Mouse (Mus musculus): Measurements from ENCODE around the gene Cby3. TPM values are rescaled to one million over a fixed set of nuclear protein-coding genes. Genes with fewer than 3 reads are reported as not detected.

Cby3 gene
- not detected for polyA plus RNA-seq (2017; shearing (Covaris generic))

DNA sequence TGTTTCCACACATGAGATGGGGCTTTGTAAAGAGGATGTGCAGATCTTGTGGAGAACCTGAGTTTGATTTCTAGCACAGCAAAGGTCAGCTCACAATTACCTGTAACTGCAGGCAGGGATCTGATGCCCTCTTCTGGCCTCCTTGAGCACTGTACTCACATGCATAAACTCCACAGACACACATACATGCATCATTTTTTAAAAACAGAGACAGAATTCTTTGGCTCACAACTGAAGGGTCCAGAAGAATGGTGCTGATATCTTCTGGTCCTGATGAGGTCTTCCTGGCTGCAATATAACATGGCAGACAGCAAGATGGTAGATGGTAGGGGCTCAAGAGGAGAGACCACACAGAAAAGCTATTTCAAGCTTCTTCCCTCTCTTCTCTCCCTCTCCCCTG, at the start of gene Cby3:
TSS of gene Cby3 (plus strand) at position 301 of the 400 bp plus-strand sequence.

DNA sequence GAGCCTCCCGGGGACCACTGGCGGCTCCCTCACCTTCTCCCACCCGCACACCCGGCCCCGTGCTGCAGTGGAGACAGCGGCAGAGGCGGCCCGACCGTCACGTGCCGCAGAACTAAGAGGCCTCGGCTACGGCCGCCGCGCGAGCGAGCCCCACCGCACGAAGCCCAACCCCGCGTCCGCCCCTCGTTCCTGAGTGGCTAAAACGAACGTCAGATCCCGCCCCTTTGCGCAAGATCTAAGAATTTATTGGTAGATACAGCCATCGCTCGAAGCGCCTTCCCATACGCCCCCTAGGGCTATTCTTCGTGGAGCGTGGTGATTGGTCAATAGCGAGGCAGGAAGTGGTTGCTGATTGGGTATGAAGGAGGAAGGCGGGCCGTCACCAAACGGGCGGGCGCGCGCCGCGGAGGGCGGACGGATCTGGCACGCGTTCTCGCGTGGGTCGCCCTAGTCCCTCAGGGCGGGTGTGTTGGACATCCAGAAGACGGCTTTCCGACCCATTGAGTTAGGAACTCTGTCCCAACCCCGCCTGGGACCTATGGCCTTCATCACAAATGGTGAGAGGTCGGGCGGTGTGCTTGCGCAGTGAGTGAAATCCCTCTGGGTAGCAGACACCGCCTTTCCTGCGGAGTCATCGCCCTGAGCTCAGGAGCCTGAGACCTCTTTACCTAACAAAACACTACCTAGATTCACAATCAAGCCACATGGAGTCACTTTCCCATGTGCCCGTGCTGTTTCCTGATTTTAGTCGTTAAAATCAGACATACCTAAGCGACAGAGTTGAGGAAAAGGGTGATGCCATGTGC, 28.6 kb upstream of the Cby3 start, which contains the start of gene Canx:
TSS of gene Canx (minus strand) at position 178 of the 806 bp plus-strand sequence.

DNA sequence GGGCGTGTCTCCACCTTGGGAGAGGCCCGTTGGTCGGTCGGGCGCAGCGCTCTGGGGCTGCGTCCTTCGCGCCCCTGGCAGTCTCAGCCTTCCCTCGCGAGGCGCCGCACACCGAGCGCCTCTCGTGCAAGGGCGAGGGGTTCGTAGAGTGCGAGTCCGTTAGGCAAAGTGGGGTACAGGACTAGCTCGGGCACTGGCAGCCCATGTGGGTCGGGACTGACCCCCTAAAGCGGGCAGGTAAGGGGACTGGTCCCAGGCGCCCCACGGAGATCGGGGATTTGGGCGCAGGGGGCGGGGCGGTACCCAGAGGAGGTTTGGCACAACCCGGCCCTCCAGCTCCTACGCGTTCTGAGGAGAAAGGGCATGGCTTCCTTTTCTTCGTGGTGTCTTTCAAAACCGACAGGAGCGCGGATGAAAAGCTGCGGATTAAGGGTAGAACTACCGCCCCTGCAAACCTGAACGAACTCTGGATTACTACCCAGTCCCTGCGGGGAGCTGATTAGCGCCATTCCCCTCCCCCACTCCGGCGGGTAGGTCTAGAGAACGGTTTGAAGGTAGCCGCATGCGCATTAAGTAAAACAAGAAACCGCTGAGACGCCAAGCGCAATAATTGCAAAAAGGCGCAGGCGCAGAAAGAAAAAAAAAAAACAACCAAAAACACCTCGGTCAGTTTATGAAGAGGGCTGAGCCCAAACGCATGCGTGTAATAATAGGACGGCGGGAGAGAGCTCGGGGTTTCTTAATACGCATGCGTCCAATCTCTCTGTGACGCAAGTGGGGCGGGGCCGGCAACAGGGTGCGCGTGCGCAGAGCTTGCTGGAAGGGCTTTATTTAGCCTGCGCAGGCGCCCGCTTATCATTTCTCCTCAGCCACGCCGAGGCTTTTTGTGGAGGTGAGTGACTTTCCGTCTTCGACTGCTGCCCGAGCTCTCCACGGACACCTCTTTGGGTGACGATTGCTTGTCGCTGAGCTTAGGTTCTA, 22.9 kb downstream of the Cby3 start, which contains the start of gene Hnrnph1:
TSS of gene Hnrnph1 (plus strand) at position 80 of the 981 bp plus-strand sequence.

Other genes with a start within 250 kb of the Cby3 start
- gene Tbc1d9b, start 223.1 kb upstream of the Cby3 start, polyA plus RNA-seq (2017; shearing (Covaris generic)) = 51.4 TPM
- gene Mrnip, start 180.0 kb upstream of the Cby3 start, polyA plus RNA-seq (2017; shearing (Covaris generic)) = 1.2 TPM
- 1,186 TPM for gene Sqstm1, start 143.6 kb upstream of the Cby3 start, polyA plus RNA-seq (2017; shearing (Covaris generic))
- gene Mgat4b, start 143.6 kb upstream of the Cby3 start, polyA plus RNA-seq (2017; shearing (Covaris generic)) = 10.3 TPM
- 0.63 TPM for gene Ltc4s, start 115.8 kb upstream of the Cby3 start, polyA plus RNA-seq (2017; shearing (Covaris generic))
- gene Maml1, start 62.2 kb upstream of the Cby3 start, polyA plus RNA-seq (2017; shearing (Covaris generic)) = 5.4 TPM
- gene Canx, start 28.8 kb upstream of the Cby3 start, polyA plus RNA-seq (2017; shearing (Covaris generic)) = 161 TPM
- gene Hnrnph1, start 22.5 kb downstream of the Cby3 start, polyA plus RNA-seq (2017; shearing (Covaris generic)) = 314 TPM
- 19.2 TPM for gene Rufy1, start 76.7 kb downstream of the Cby3 start, polyA plus RNA-seq (2017; shearing (Covaris generic))
- 0.27 TPM for gene Adamts2, start 247.6 kb downstream of the Cby3 start, polyA plus RNA-seq (2017; shearing (Covaris generic))